Mouse (Mus musculus) retina, postnatal 1 day (tissue): Measurements from ENCODE around the gene 1190002N15Rik.

Experiments
- DNase-seq: peaks from one replicate; pipeline ENCODE4 v3.0.0-alpha.2; 2012

Gene 1190002N15Rik

DNA sequence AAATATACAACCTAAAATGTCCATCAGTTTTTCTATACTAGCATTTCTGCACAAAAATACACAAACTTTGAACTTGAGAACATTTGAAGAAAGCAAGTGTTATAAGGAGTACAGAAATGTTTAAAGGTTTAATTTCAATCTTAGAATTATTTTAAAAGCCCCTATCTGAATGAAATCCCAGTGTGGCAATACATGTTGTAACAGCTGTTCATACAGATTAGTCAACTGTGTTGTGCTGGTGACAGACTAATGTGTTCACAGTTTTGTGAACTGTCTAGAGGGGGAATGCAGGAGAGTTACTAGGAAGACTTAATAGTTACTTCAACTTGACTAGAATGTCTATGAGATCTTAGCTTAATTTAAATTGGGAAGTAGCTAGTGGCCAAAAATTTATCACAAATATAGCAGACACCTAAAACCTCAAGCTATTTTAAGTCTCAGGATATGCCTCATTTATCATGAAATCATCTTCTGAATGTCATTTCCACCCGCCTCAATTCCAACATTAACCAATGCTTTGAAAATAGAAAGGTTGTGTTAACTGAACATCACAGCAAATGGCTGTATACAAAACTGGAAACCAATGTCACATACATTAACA, 8.6 kb downstream of the 1190002N15Rik start:
- no peak for DNase-seq

DNA sequence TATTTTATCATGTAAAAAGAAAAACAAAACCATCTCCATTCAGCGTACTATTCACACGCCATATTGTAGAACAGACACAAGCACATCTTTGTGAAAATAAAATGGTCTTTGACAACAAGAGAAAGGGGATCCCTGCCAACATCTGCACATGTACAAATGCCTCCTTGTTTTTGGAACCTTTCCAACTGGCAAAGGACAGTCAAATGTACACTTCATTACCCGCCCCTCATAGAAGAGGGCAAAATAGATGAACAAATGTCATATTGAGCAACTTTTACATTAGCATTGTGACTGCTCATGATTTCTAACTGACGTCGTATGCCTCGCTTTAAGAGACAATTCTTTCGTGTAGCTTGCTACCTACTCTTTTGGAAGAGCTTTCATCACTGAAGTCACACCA, 11.4 kb downstream of the 1190002N15Rik start:
- DNase-seq, result peak; percentile 68

DNA sequence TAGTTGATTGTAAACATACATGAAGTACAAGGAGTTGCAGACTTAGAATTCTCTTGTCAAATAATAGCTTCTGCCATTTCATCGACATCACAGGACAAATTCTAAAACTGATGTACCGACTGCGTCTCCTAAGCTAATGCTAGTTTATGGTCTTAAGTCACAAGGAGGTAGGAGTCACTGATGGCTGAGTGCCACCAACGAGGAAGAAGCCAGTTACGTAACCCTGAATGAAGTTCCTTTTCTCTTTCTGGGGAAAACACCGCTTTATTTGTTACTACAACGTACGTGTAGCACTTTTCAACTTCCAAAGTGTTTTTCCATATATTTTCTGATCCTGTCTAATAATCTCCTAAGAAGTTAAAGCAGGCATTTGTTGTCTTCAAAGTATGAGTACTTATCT, 25.6 kb downstream of the 1190002N15Rik start:
- DNase-seq, result no peak

DNA sequence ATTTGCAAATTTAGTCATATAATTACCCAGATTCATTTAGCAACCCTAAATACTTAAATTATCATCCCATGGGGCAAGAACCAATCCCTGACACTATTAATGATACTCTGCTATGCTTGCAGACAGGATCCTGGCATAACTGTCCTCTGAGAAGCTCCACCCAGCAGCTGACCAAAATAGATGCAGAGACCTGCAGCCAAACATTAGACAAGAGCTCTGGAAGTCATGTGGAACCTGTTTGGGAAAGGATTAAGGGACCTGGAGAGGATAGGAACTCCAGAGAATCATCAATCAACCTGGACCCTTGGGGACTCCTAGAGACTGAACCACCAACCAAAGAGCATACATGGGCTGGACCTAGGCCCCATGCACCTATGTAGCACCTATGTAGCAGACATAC, 26.7 kb downstream of the 1190002N15Rik start:
- no peak for DNase-seq

DNA sequence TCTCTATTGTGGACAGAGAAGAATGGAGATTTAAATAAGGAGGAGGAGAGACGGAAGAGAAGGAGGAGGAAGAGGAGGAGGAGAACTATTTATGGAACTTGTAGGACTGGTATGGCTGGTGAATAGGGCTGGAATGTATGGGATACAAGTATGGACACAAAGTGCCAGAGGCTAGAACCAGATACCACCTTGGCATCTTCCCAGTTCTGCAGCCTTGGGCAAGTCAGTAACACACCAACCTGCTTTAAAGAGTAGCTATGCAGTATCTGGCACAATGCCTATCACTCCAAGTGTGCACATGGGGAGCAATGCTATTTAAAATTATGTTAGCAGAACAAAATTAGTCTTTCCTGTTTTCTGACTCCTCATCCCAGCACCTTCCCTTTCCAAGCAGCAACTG, 30.9 kb downstream of the 1190002N15Rik start:
- DNase-seq, result no peak

DNA sequence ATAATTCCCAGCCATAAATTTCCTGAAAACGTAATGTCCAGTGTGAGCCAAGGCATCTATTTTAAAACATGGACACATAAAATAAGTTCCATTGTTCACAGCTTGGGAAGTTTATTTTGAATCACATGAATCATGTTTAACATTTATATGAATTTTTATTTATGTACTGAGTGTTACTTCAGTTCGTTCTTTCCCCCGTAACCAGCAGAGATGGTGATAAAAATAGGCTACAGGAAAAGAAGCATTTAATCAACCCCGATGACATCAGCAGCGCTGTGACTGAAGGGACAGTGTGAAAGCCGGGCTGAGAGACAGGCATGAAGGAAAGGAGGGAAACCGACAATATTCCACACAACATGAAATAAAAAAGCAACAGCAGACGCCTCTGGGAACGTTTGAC, 46.4 kb downstream of the 1190002N15Rik start:
- DNase-seq, result no peak

DNA sequence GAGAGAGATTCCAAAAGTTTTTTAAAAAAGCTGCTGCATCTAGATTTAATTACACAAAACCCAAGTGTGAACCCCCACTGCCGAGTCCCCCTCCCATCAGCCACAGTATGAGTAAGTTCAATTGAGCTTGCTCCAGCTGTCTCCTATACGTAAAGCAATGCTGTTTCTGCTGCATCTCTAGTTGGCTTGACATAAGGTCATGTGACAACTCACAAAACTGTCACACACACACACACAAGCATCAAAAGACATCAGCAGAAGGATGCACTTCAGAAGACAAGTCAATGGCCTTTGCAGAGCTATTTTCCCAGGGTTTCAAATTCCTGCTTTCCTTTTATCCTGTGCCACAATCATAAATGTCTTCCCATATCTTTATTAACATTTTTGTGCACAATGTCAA, 49.9 kb downstream of the 1190002N15Rik start:
- DNase-seq, result no peak

DNA sequence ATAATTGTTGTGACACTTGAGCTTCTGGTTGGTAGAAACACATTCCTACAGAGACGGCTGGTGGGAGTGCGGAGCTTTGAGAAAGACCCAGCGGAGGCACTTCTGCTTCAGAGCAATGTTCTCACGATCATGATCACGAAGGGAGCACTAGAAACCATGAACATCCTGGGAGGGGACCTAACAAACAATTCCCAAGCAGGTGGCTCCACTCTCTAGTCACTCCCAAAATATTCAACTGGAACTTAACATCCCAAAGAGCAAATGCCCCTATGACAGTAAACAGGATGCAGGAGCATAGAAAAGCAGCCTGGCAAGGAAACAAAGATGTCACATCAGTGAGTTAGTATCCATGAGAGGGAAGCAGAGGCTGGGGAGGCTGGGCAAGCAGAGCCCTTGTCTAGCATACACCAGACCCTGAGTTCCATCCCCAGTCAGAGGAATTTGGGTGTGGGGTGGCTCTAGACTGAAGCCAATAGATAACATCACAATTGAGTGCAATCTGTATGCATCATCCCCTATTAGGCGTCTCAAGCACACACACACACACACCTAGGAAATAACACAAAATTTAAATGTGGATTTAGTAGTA, 54.5 kb downstream of the 1190002N15Rik start:
- DNase-seq, result peak; percentile 24

DNA sequence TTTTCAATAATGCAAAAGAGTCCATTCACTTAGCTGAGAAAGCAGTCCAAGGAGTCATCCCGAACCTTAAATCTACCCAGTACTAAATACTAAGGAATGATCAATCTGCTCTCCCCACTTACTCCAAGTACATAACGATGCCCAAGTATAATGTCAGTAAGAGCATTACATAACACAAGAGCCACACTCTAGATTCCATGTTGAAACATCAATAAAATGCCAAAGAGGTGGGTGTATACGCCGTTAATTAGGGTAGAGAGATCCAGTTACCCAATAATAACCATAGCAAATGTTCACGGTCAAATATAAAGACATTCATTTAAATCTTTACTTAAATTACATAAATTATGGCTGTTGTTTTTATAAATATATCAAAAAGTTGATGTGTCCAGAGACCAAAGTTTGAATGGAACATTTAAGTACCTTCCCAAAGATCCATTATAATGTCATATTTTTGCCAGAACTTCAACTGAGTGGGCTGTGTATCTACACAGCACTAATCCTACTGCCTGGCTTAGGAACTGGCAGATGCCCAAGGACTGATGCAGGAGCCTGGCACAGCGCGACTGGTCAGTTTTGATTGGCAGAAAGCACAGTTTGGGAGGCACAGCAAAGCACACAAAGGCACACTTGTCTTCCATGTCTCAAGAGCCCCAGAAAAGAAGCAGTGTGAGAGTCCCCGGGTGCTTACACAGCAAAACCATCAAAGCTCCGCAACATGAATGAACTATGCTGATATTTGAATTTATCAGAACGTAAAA, 55.5 kb downstream of the 1190002N15Rik start:
- DNase-seq, result peak; percentile 93

DNA sequence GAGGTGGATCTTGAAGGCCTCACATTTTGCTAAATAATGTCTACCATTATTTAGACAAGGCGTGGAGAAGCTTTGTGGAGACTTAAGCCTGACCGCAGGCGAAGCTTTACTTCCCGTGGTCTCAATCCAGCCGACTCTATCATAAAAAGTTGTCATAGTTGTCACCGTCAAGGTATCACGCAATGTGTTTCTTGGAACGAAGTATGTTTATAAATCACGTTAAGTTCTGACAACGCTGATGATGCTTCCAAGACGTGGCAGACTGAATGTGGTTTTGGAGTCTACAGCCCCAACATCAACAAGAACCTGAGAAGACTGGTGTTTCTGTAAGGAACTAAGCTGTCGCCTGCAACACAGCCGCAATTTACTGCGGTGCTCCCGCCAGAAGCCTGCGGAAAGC, 56.8 kb downstream of the 1190002N15Rik start:
- no peak for DNase-seq

DNA sequence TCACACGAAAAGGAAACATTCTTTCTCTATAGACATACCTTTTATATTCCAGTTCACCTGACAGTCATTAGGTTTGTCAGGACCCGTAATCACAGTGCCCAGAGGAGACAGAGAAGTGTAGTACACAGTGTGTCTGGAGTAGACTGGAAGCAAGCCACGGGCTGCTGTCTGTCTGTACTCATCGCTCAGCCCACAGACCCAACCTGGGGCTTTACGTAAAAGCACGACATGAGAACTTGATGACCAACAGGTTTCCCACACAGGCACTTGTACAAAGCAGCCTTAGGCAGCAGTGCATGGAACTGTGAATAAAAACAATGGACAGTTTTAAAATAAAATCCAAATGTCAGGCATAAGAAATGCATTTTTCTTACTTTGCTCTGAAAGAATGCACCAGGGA, 58.5 kb downstream of the 1190002N15Rik start:
- peak; percentile 32 for DNase-seq

DNA sequence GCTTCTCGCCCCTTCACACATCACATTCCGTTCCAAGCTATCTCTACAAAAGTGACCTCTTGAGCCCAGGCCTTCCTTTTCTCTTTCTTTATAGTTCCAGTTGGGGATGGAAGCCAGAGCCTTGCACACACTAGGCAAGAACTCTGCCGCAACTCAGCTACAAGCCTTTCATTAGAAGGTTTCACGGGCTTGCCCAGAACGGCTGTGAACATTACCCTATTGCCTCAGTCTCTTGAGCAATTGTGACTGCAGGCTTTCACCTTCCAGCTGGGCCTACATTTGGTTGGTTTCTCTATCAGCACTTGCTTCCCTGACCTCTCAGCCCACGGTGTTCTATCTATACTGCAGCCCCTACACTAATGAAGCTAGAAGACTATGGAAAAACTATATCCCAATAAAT, 58.9 kb downstream of the 1190002N15Rik start:
- DNase-seq, result no peak

DNA sequence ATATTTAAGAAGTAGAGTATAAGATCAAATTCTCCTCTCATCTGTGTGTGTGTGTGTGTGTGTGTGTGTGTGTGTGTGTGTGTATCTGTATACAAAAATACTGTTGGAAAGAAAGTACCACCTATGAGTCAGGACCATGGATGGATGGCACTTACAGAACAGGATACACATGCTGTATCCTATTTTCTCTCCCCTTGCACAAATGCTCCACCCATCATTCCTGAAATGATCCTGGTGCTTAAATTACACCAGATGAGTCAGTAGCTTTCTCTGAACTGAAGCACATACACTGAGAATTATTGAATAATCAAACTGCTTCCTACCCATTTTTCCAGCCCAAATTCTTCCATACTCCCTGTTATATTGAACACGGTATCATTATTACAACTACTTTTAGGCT, 61.9 kb downstream of the 1190002N15Rik start:
- no peak for DNase-seq

DNA sequence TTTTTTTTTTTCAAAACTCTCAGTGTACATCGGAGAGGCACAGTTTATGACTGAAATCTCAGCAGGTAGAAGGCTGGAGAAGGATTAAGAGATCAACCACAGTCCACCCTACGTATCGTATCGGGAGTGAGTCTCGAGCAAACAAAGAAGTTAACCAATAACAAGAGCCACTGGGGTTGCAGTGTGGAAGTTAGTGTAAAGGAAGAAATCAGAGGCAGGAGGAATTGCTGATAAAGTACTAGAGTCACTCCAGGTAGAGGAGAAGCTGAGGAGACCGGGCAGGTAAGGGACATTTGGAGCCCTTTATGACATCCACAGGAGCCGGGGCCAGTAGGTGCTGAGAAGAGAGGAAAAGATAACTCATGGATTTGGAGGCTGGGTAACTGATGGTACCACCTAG, 64.0 kb downstream of the 1190002N15Rik start:
- no peak for DNase-seq

DNA sequence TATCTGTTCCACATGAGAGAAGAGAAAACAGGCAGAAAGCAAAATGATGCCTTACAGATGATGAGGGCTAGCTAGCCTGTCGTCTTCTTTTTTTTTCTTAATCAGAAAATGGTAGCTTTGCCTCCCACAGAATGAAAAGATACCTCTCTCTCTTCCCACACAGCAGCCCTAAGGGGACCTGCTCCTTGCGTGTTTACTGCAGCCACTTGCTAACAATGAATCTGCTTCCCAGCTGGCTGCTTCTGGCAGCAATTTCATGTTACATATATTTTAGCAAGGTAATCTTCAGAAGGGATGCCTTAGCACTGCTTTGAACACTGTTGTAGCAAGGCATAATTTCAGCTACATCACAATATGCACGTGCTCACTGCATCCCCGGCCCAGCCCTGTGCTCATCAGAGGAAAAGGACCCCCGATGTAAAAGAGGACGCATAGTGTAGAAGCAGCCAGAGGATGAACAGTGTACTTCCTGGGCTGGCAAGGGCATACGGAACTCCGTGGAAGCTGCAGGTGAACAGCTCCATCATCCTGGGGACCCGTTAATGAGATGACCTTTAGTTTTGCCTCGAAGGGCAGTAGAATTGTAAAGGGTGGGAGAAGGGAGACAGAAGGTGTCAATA, 64.8 kb downstream of the 1190002N15Rik start:
- no peak for DNase-seq

DNA sequence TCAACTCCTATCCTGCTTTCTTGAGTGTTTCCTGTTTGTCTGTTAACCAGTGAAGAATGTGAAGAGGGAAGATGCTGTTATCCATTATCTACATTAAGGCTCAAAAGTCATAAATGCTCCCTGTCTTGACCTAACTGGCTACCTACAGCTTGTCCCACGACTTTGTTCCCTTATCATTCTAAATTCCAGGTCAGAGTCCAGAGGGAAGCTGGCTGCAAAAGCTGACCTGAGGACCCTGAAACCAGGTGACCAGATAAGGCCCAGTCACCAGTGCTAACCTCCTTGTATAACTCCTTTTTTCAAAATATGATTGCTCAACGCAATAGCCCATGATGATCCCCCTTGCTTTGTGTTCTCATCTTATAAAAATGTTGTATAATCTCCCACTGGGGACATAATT, 66.4 kb downstream of the 1190002N15Rik start:
- no peak for DNase-seq
